Mouse (Mus musculus): ENCODE results near the gene Asb13. TPM values are rescaled to one million over a fixed set of nuclear protein-coding genes. Genes with fewer than 3 reads are reported as not detected.

Asb13 gene
- 1 to 10 TPM; 7.0 to 9.6 TPM for total RNA-seq (2021)

DNA sequence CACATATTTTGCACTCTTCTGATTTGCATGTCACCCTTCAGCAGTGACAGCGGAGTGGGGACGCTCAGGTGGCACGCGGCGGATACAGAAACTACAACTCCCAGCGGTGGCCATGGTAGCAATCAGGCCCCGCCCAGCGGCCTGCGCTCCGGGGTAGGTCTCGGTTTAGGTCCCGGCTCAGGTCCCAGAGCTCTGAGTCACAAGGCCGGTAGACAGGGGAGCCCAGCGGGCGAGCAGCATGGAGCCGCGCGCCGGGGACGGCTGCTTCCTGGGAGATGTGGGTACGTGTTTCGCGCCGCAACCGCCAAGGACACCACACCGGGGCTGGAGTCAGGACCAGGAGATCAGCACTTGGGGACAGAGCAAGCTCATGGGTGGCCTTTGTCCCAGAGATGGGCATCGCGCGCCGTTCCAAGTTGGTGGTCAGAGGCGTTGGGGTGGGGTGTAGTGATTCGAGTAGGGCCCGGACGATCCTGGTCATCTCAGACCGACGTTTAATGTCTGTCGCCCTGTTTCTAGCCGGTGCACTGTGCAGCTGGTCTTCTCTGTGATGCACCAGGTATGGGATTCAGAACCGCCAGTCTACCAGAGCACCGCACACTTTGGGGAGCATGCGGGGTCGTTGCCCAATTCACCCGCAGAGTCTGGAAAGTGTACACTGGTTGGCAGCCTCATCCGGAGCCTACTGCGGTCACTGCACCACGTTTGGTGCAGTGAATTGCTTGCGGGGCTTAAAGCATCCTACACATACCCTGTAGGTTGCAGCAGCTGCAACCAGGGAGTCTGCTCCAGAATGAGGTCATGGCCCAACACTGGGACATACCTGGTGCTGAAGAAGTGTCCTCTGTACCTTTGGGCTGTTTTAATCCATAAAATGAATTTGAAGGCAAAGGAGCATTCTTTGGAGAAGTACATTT, at the start of gene Asb13:
Gene Asb13, plus strand, starts transcription at position 138 of the 917 bp plus-strand sequence.
- intact Hi-C loops (cut with DNase I): loop anchor here (2.0 kb wide), 1 partner anchor 23 kb away; the partner anchor contains the start of gene Fam208b
- DNase-seq (ENCODE audit: low spot score): peak; percentile 74

DNA sequence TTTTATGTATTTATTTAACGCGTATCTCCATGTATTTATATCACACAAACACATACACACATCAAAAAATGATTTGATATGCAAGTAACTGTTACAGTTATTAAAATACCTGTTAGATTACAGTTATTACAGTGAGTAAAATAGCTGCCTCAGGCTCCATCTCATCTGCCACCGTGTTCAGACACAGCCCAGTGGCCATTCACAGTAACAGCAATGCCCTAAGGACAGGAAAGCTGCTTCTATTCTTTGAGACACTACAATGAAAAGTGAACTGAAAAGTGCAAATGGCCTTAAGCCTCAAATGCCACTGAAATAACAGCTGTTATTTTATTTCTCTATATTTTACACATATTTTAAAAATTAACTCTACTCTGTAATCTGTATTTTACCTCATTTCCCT, 43.0 kb upstream of the Asb13 start:
- no peak for DNase-seq (ENCODE audit: low spot score)
- intact Hi-C loops (cut with DNase I): loop anchor here (10.0 kb wide), 1 partner anchor 186 kb away; no protein-coding TSS in a partner anchor

DNA sequence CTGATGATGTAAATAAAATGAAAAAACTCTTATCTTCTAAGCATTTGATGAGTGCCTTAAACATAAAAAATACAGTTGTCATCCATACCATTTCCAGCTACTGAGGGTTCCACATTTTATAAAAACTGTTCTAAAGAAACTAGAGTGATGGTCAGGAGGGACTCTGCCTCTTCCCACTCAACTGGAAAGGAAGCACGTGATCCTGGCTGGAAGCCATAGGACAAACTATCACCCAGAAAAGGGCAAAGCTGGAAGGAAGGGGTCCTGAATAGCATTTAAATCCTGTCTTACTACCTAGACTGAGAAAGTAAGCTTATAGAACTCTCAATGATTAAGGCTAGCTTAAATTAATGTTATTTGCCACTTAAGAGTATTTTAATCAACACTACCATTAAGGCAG, 39.5 kb upstream of the Asb13 start:
- intact Hi-C loops (cut with DNase I): loop anchor here (10.0 kb wide), 1 partner anchor 190 kb away; no protein-coding TSS in a partner anchor
- DNase-seq (ENCODE audit: low spot score): no peak

DNA sequence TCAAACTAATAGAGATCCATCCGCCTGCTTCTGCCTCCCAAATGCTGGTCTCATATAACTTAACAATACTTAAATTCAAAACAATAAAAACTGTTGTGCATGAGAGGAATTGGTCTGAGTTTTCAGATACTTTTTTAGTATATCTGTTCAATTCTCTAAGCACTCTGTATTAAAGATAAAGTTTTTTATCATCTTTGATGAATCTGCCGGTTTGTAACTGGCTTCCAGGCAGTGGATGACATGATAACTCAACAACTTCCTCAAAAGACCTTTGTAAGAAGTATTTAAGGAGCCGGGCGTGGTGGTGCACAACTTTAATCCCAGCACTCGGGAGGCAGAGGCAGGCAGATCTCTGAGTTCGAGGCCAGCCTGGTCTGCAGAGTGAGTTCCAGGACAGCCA, 37.6 kb upstream of the Asb13 start:
- no peak for DNase-seq (ENCODE audit: low spot score)
- intact Hi-C loops (cut with DNase I): loop anchor here (10.0 kb wide), 1 partner anchor 191 kb away; no protein-coding TSS in a partner anchor

DNA sequence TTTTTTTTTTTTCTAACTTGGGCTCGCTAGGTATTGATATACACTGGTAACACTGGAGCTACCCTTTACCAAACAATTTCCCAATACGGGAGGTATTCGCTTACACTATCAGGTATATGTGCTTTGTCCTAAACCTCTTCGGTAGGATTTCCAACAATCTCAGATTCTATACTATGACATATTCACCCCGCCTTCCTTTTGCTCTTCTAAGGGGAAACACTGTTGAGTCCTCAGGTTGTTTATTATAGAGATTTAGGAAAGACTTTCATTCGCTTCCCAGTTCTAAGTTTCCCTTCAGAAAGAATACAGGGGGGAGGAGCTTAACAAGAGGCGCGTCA, 24.1 kb upstream of the Asb13 start:
- intact Hi-C loops (cut with DNase I): loop anchor here (2.0 to 5.0 kb wide), 2 partner anchors 25 to 72 kb away; partner anchors contain the start of genes Asb13 and Gdi2
- DNase-seq (ENCODE audit: low spot score): no peak

DNA sequence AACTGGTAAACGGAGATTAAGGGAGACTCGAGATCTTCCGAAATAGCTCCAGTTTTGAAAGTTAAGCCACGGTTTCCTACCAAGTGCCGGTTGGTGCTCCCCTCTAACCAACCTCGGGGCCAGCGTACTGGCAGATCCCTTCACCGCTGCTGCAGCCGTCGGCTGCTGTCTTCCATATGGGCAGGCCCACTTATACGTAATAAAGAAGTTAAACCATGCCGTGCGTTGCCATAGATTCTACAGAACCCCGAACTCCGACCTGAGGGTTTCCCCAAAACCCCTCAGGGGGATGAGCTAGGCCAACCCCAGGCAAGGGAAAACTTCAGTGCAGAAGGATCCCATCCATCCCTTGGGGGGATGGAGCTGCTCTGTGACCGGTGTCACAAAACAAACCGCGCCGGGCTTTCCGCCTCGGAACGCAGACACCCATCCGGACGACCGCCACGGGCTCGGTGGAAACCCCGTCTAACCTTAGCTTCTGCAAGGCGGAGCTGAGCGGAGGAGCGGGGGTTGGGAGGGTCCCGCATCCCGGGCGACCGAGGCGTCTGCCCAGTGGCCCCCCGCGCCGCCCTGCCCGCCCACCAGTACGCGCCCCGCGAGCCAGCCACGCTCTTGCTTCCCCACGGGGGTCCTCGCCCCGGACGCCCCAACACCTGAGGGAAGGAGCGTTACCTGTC, 23.6 kb upstream of the Asb13 start:
- DNase-seq (ENCODE audit: low spot score): peak; percentile 7
- intact Hi-C loops (cut with DNase I): loop anchor here (2.0 to 5.0 kb wide), 2 partner anchors 25 to 73 kb away; partner anchors contain the start of genes Asb13 and Gdi2

DNA sequence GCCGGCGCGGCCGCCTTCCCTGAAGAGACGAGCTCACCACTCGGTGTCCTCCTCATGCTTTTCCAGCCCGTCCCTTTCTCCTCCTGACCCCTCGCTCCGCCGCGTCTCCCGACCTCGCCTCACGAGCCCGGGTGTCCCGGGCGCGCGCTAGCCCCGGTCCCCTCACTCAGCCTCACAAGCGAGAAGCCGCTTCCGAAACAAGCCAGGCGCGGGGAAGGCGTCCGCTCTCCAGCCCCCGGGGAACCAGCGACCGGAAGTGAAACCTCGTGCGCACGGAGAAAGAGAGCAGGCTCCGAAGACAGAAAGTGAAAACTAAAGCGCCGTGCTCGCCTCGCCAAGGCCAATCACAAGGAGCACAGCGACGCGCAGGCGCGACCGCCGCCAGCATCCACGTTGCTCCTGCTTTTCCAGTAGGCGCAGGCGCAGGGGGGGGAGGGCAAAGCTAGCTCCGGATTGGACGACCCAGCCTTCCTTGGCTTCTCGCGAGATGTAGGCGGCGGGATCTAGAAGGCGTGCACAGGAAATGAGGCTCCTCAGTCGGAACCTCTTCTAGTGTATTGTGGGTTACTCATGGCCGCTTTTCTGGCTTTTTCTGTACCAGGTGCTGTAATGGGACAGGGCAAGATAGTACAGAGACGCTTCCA, 22.9 kb upstream of the Asb13 start, which contains the start of gene Fam208b:
Gene Fam208b, minus strand, starts transcription at position 314 of the 644 bp plus-strand sequence.
- intact Hi-C loops (cut with DNase I): loop anchor here (2.0 to 5.0 kb wide), 2 partner anchors 24 to 74 kb away; partner anchors contain the start of genes Asb13 and Gdi2
- DNase-seq (ENCODE audit: low spot score): peak; percentile 97

DNA sequence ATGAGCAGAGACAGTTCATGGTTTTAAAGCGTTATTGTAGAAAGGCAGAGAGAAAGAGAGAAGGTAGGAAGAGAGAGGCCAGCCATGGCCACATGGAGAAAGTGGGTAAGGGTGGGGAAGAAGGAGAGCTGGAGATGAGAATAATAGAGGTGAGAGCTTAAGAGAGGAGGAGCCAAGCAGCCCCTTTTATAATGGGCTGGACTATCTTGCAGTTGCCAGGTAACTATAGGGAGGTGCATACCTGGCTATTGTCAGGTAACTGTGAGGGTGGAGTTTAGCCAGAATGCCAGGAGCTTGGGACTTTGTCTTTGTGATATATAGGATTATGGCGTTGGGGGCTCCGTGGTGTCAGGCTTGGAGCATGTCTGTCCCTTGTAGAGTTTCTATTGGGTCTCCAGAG, 6.7 kb upstream of the Asb13 start:
- intact Hi-C loops (cut with DNase I): no loop called here
- no peak for DNase-seq (ENCODE audit: low spot score)

DNA sequence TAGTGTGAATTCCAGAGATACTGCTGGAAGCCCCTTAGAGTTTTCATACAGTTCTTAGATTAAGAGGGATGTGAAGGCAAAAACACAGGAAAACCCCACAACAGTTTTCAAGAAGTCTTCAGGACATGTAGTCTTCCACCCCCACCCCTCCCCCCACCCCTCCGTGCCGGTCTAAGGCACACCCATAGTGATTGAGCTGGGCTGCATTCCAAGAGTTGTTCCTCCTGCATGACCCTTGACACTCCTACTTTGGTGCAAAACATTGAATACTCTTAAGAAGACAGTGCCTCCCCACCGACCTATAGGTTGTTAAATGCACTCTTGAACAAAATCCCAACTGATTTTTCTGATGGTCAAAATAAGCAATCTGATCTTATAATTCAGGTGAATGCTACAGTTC, 5.7 kb upstream of the Asb13 start:
- intact Hi-C loops (cut with DNase I): no loop called here

DNA sequence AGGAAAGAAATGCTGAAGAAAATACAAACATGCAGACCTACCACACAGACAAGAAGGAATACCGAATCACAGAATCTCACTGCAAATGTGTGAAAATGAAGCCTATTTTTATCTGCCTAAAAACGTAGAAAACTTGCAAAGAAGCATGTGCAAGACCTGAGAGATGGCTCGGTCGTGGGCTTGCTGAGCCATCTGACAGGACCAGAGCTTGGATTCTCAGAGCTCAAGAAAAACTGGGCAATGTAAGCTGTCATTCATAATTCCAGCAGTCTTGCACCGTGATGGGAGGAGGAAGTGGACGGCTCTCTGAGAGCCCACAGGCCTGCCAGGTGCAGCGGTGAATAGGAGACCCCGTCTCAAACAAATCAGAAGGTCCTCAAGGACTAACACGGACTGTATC, 1.3 kb upstream of the Asb13 start:
- no peak for DNase-seq (ENCODE audit: low spot score)
- intact Hi-C loops (cut with DNase I): no loop called here

More for the DNA sequence above, 5.7 kb upstream of the Asb13 start:
- DNase-seq (ENCODE audit: low spot score): no peak

DNA sequence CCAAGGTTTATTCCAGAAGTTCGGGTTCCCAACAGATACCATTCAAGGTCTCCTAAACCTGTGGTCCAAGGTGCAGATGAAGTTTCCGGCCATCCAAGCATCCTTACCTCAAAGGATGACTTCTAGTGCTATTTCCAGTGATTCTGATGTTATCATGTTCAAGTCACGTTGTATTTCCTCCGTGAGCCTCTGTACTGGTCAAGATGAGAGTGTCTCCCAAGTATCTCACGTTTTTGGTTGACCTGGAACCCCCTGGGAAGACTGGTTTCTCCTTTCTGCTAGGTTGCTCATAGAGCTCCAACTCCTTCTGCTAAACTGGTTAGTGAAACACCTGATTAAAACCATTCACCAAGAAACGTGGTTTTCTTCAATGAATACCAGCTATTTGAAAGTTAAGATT, 701 bp upstream of the Asb13 start:
- no peak for DNase-seq (ENCODE audit: low spot score)
- intact Hi-C loops (cut with DNase I): no loop called here

DNA sequence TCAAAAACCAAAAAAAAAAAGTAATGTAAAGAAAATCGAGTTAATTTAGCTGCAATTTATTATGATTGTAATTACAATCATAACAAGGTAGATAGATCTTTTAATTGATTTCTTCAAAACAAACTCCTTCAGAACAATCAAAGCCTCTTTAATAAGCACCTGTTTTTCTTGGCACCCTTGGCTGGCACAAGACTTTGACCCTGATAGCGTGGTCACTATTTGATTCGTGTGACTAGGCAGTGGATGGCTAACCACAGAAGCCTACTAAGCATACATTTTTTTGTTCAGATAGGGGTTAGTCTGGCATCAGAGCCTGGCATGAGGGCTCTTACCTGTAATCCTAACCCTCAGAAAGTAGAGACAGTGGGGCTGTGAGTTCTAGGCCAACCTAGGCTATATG, 1.2 kb downstream of the Asb13 start:
- intact Hi-C loops (cut with DNase I): loop anchor here (2.0 kb wide), 1 partner anchor 24 kb away; the partner anchor contains the start of gene Fam208b

DNA sequence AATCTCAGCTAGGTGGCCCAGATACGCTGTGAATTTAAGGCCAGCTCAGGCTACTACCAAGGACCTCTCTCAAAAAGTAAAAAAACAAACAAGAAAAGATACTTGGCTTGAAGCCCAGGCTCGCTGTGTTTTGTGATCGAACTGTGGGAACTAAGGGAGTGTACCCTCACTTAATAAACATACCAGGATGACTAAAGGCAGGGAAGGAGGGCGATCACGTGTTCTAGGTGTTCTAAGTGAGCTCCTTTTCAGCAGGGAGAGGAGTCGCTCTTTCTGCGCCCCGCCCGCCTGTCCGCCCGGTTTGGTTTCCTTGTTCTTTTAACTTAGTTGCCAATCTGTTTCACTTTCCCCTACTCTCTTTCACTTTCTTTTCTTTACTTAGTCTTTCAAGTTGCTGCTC, 3.0 kb downstream of the Asb13 start:
- DNase-seq (ENCODE audit: low spot score): no peak
- intact Hi-C loops (cut with DNase I): no loop called here

More for the DNA sequence above, 1.2 kb downstream of the Asb13 start:
- no peak for DNase-seq (ENCODE audit: low spot score)

DNA sequence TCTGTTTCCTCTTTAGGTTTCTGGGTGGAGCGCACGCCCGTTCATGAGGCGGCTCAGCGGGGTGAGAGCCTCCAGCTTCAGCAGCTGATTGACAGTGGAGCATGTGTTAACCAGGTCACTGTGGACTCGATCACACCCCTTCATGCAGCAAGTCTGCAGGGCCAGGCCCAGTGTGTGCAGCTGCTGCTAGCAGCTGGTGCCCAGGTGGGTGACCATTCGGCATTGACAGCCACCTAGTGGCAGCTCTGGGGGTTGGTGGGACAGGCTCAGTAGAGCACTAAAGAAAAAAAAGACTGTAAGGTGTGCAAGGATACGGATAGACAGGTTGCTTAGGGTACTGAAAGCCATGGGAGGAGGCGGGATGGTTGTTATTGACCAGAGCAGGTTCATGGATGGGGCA, 8.2 kb downstream of the Asb13 start:
- intact Hi-C loops (cut with DNase I): loop anchor here (5.0 kb wide), 1 partner anchor 235 kb away; no protein-coding TSS in a partner anchor
- no peak for DNase-seq (ENCODE audit: low spot score)

DNA sequence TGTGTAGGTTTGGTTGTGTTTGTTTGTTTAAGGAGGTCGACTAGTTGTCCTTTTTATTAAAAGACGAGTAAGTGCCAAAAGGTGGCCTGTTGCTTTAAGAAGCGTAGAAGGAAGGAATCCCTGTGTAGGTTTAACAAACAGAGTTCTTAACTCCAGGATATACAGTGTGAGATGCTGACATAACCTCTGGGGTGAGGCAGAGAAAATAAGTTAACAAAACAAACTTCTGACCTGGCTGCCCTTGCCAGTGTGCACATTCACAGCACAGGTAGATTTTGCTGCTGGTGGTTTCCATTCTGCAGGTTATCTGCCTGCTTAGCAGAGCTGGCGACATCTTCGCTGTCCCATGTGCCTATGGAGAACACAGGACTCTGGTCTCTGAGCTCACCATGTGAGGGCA, 8.7 kb downstream of the Asb13 start:
- intact Hi-C loops (cut with DNase I): loop anchor here (5.0 kb wide), 1 partner anchor 235 kb away; no protein-coding TSS in a partner anchor
- DNase-seq (ENCODE audit: low spot score): no peak

DNA sequence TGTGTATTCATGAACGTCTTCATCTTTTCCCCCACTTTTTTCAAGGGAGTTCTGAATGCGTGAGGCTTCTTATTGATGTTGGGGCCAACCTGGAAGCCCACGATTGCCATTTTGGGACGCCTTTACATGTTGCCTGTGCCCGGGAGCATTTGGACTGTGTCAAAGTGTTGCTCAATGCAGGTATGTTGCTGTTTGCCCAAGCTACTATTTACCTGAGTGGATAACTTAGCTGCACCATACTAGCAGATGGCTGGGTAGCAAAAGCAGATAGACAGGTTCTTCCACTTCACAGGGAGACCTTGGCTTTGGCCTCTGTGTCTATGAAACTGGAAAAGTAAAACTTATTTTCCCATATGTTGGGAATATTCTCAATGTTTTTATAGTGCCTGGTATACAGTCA, 11.0 kb downstream of the Asb13 start:
- no peak for DNase-seq (ENCODE audit: low spot score)
- intact Hi-C loops (cut with DNase I): loop anchor here (5.0 kb wide), 1 partner anchor 238 kb away; no protein-coding TSS in a partner anchor

DNA sequence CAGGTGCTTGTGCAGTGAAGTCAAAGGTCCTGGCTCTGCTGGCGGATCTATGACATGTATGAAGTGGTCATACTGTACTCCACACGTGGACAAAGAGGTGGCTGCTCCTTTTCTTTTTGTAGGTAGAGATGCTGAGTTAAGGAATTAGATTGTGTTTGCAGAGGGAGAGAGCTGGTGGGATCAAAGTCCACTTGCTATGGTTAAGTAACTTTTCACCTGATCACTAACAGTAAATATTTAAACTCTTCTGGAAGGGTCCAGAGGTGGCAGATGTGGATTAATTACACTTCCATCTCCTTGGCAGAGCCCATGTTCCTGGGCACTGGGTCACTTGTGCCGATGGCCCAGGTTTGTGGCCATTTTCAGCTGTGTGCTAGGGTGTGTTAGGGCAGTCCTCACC, 12.1 kb downstream of the Asb13 start:
- intact Hi-C loops (cut with DNase I): no loop called here
- no peak for DNase-seq (ENCODE audit: low spot score)

DNA sequence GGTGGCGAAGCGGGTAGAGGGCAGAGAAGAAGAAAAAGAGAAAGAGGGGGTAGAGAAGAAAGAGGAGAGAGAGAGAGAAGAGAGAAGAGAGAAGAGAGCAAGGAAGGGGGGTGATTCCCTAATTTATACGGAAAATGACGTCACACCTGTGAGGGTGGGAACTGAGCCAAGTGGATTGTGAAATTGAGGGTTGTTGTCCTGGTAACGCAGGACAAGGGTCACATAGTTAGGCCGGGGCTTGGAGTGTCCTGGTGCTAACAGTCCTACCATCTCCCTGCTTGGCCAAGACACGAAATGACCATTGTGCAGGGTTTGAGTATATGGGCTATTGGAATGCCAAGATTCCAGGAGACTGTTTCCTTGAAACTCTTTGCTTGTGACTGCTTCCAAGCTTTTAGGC, 12.7 kb downstream of the Asb13 start:
- intact Hi-C loops (cut with DNase I): no loop called here
- no peak for DNase-seq (ENCODE audit: low spot score)

DNA sequence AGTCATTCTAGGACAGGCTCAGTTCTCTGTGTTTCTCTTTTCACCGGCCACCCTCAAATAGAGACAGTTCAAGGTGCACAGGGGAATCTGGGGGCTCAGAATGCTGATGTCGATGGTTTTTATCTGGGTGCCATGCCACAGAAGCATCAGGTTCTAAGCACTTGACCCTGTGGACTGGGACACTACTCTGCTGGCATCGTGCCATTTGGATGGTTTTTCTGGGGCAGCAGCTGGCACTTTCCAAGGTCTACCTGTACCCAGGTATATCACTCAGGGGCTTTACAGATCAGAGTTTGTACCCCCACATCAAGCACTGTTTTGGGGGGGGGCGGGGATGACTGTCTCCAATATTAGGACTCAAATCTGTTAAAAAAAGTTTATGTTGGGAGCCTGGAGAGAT, 16.7 kb downstream of the Asb13 start:
- DNase-seq (ENCODE audit: low spot score): no peak
- intact Hi-C loops (cut with DNase I): no loop called here

DNA sequence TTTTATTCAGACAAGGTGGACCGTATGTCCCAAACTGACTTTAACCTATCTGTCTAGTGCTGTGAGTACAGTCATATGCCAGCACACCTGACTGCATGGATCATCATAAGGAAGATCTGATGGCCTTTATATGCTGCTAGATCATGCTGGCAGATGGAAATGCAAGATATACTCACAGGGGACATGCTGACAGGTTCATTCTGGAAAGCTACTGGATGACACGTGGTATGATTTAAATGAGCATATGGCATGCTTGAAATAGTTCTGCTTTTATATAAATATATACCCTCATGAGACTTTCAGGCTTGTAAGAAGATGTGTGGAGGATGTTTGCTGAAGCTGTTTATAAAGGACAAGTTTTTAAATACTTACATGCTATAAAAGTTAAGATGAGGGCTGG, 20.6 kb downstream of the Asb13 start:
- intact Hi-C loops (cut with DNase I): no loop called here
- no peak for DNase-seq (ENCODE audit: low spot score)

Data from heart, postnatal 25 days (tissue).